Mouse (Mus musculus) erythroblast, embryonic 14.5 days (primary cell): ENCODE data around the gene Wdr60. TPM values are rescaled to one million over a fixed set of nuclear protein-coding genes. Genes with fewer than 3 reads are reported as not detected.

Experiments used
- H3K27me3 ChIP-seq: 2 replicates; pipeline ENCODE4 v1.6.1; 2012; ENCODE audit warnings: inconsistent platforms; ENCODE audit not compliant: control insufficient read depth
- H3K36me3 ChIP-seq: 2 replicates; pipeline ENCODE4 v1.6.1; 2012; ENCODE audit warnings: mild to moderate bottlenecking, inconsistent platforms; ENCODE audit not compliant: control insufficient read depth
- H3K4me1 ChIP-seq: 2 replicates; pipeline ENCODE4 v1.6.1; 2012; ENCODE audit warnings: inconsistent platforms; ENCODE audit not compliant: control insufficient read depth
- H3K4me3 ChIP-seq: replicated peaks from 2 replicates; pipeline ENCODE3; 2012; ENCODE audit warnings: moderate library complexity, mild to moderate bottlenecking, inconsistent platforms
- H3K9me3 ChIP-seq: 2 replicates; pipeline ENCODE4 v1.6.1; 2012; ENCODE audit warnings: low read length, inconsistent platforms, mixed read lengths; ENCODE audit not compliant: control insufficient read depth
- GATA1 ChIP-seq: IDR thresholded peaks from 2 replicates; pipeline ENCODE4 v1.6.1; 2012; ENCODE audit warnings: low read length, inconsistent platforms, mixed read lengths
- TAL1 ChIP-seq: IDR thresholded peaks from 3 replicates; pipeline ENCODE4 v1.6.1; 2012; ENCODE audit warnings: low read length, inconsistent platforms, mixed read lengths
- polyA plus RNA-seq: library from polyadenylated mRNA; stranded (reverse); fragments of >175 nt; gene quantifications from 2 replicates; pipeline ENCODE4 v1.2.3, GENCODE M21; 2012

The Wdr60 gene
- polyA plus RNA-seq, 1 experiment, result 0.16 TPM

DNA sequence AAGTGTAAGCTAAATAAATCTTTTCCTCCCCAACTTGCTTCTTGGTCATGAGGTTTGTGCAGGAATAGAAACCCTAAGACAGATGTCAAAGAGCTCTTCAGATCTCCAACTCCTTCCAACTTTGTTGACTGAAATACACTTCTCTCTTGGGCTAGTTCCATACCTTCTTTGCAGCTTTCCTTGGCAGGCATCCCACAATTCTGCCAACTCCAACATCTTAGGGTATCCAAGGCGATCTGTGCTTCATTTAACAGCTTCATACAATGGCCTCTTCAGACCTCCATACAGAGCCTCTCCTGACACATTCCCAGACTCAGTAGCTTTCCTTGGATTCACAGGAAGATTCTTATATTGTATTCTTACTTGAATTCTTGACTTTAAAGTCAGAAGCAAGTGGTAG is 10.9 kb upstream of the Wdr60 start:
- Histone ChIP-seq H3K27me3 (no peaks in the 10 kb centered on the region), H3K36me3 (no peaks in the 10 kb centered on the region), H3K4me3 (no peak overlapping the region), H3K4me1 (peaks cover 46% of the 10 kb centered on the region), H3K9me3 (no peaks in the 10 kb centered on the region)
- no peak for TF ChIP-seq TAL1
- no peak for TF ChIP-seq GATA1

DNA sequence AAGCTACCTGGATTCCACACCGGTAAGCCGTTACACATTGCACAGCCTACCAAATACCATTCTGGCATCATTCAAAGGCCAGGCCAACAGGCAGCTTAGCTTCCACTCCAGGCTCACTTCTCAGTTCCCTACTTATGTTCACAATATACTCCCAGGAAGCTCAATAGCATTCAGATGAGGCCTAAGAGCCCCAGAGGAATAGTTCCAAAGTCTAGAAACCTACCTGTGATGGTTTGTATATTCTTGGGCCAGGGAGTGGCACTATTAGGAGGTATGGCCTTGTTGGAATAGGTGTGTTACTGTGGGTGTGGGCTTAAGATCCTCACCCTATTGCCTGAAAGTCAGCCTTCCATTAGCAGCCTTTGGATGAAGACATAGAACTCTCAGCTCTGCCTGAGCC is 8.2 kb upstream of the Wdr60 start:
- no peaks in the 10 kb centered on the region for H3K27me3 ChIP-seq
- no peaks in the 10 kb centered on the region for H3K36me3 ChIP-seq
- H3K4me3 ChIP-seq, result no peak overlapping the region
- H3K9me3 ChIP-seq, result no peaks in the 10 kb centered on the region
- H3K4me1 ChIP-seq, result peaks cover 22% of the 10 kb centered on the region
- TF ChIP-seq TAL1 (no peak), GATA1 (no peak)

DNA sequence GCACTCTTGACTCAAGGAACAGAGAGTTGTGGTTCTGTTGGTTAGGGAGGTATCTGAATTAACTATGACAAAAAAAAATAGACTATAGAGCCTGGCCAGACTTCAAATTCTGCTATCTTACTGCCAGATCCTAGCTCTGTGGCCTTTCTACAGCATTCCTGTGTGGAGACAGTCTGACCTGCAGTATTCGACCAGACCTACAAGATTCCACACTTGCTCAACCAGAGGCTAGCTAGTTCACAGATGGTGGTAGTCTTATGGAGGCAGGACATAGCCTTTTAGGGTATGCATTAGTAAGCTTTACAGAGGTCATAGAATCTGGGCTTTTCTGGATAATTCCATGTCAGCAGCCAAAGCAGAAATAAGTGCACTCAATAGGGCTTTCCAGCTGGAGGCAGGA is 7.7 kb upstream of the Wdr60 start:
- no peak overlapping the region for H3K4me3 ChIP-seq
- TF ChIP-seq TAL1, result no peak
- TF ChIP-seq GATA1, result no peak
- peaks cover 19% of the 10 kb centered on the region for H3K4me1 ChIP-seq
- H3K36me3 ChIP-seq, result no peaks in the 10 kb centered on the region
- H3K9me3 ChIP-seq, result no peaks in the 10 kb centered on the region
- no peaks in the 10 kb centered on the region for H3K27me3 ChIP-seq

DNA sequence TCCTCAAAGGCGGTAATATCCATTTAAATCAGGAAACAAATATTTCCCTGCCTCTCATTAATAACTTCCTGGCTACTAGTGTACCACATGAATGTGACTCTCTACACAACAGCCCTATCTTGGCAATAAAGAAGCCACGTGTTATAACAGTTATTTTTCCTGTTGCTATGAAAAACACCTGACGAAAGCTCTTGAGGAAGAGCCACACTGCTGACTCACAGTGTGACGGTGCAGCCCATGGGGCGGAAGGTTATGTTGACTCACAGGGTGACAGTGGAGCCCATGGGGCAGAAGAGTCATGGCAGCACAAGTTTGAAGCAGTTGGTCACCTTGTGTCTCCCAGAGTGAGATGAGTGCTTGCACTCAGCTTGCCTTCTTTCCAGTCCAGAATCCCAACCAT is 6.6 kb upstream of the Wdr60 start:
- Histone ChIP-seq H3K27me3 (no peaks in the 10 kb centered on the region), H3K9me3 (no peaks in the 10 kb centered on the region), H3K36me3 (no peaks in the 10 kb centered on the region), H3K4me3 (no peak overlapping the region), H3K4me1 (peaks cover 29% of the 10 kb centered on the region)
- TF ChIP-seq TAL1, result no peak

DNA sequence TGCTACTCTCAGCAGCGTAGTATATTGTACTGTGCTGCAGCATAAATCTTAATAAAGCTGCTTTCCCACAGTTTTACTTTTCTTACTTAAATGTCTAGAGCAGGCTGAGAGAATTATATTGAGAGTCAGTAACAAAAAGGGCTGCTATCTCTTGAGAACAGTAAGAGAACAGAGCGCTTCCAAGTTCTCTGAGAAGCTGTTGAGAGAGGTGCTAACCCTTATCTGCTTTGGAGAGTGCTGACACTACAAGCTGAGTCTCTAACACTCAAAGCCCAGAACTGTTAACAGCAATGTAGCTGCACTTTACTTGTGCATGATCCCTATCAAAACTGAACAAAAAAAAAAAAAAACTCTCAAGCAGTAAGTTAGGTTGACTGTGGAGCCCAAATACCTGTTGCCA is 2.5 kb upstream of the Wdr60 start:
- Histone ChIP-seq H3K4me1 (peaks cover 41% of the 10 kb centered on the region), H3K4me3 (no peak overlapping the region), H3K27me3 (no peaks in the 10 kb centered on the region), H3K9me3 (no peaks in the 10 kb centered on the region), H3K36me3 (no peaks in the 10 kb centered on the region)
- TF ChIP-seq TAL1, result no peak
- TF ChIP-seq GATA1, result no peak

DNA sequence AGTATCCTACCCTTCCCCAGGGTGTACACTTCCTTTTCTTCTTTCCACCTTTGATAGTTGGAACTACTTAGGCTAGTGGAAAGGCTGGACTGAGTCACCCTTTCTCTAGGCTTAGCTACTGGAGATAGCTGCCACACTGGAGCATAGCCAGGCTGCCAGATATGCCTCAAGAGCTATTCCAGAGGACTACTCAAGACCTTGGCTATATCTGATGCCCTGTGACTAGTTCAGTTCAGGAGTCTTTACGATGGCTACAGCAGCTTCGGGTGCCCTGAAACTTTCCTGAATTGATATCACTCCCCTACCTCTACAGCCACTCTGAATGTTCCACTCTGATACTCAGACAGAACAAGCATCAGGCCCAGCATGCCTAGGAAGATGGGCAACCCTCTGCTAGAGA is 1.9 kb upstream of the Wdr60 start:
- TF ChIP-seq GATA1 (no peak), TAL1 (no peak)
- Histone ChIP-seq H3K4me1 (peaks cover 41% of the 10 kb centered on the region), H3K27me3 (no peaks in the 10 kb centered on the region), H3K36me3 (no peaks in the 10 kb centered on the region), H3K9me3 (no peaks in the 10 kb centered on the region), H3K4me3 (no peak overlapping the region)

- peaks cover 28% of the 10 kb centered on the region for H3K4me1 ChIP-seq
- no peaks in the 10 kb centered on the region for H3K9me3 ChIP-seq
- H3K27me3 ChIP-seq, result no peaks in the 10 kb centered on the region
- H3K36me3 ChIP-seq, result peaks cover 2% of the 10 kb centered on the region
- TF ChIP-seq GATA1, result no peak
- no peak for TF ChIP-seq TAL1
- H3K4me3 ChIP-seq, result no peak overlapping the region
Observed at GRCm38 (mm10) chr12:116258321-116258720, 4.5 kb downstream of the Wdr60 start.

- TF ChIP-seq GATA1 (no peak), TAL1 (no peak)
- peaks cover 9% of the 10 kb centered on the region for H3K36me3 ChIP-seq
- H3K4me1 ChIP-seq, result peaks cover 16% of the 10 kb centered on the region
- H3K4me3 ChIP-seq, result no peak overlapping the region
- no peaks in the 10 kb centered on the region for H3K27me3 ChIP-seq
- H3K9me3 ChIP-seq, result no peaks in the 10 kb centered on the region
Observed at GRCm38 (mm10) chr12:116255636-116256035, 7.2 kb downstream of the Wdr60 start.

GRCm38 (mm10) chr12:116254652-116255051 is 8.2 kb downstream of the Wdr60 start:
- no peaks in the 10 kb centered on the region for H3K27me3 ChIP-seq
- no peak for TF ChIP-seq TAL1
- TF ChIP-seq GATA1, result peak; percentile 71
- peaks cover 16% of the 10 kb centered on the region for H3K4me1 ChIP-seq
- H3K36me3 ChIP-seq, result peaks cover 9% of the 10 kb centered on the region
- H3K9me3 ChIP-seq, result no peaks in the 10 kb centered on the region
- H3K4me3 ChIP-seq, result no peak overlapping the region

DNA sequence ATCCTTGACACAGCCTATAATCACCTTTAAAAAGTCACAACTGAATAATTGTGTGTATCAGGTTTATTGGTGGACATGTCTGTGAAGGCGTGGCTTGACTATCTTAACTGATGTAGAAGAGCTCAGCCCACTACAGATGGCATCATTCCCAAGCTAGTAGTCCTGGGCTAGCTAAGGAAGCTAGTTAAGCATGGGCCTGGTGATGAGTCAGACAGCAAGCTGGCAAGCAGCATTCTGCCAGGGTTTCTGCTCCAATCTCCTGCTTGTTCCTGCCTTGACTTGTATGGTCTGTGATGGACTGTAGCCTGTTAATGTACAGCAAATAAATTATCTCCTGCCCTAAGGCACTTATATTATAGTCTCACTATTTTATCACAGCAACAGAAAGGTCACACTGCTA is 18.2 kb downstream of the Wdr60 start:
- H3K9me3 ChIP-seq, result no peaks in the 10 kb centered on the region
- TF ChIP-seq TAL1, result no peak
- TF ChIP-seq GATA1, result no peak
- no peak overlapping the region for H3K4me3 ChIP-seq
- no peaks in the 10 kb centered on the region for H3K4me1 ChIP-seq
- no peaks in the 10 kb centered on the region for H3K27me3 ChIP-seq
- peaks cover 18% of the 10 kb centered on the region for H3K36me3 ChIP-seq
